Mouse (Mus musculus): Measurements from ENCODE around the gene Gadl1. TPM values are rescaled to one million over a fixed set of nuclear protein-coding genes. Genes with fewer than 3 reads are reported as not detected.

Gadl1 gene
- polyA plus RNA-seq, 1 experiment = not detected

DNA sequence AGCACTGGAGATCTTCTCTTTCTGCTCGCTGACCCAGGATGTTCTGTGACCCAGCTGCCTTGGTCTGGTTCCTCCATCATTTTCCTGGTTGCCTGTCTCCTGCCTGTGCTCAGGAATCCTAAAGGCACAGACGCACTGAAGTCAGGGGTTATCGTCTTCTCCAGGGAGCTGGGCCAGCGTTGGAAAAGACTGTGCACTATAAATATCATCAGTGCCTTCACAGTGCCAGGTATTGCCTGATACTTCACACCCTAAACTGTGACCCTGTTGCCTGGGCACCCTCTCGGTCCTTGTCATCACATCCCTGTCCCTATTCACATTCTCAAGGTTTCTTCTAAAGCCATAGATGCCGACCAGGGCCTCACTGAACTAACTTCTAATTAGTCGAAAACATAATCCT lies 210.7 kb downstream of the Gadl1 start:
- Histone ChIP-seq H3K27ac (ENCODE audit: insufficient read depth, low read length) (no peak overlapping the region), H3K4me3 (ENCODE audit: low read depth, low read length) (no peak overlapping the region), H3K4me1 (ENCODE audit: control insufficient read depth, insufficient read depth, low read length) (no peaks in the 10 kb centered on the region), H3K9ac (ENCODE audit: low read depth, poor library complexity, severe bottlenecking) (no peak overlapping the region), H3K9me3 (replicated peaks; ENCODE audit: control insufficient read depth, insufficient read depth, low read length, poor library complexity, severe bottlenecking) (no peaks in the 10 kb centered on the region), H3K36me3 (ENCODE audit: control insufficient read depth, insufficient read depth, low read length, poor library complexity, severe bottlenecking) (no peaks in the 10 kb centered on the region), H3K27me3 (ENCODE audit: control insufficient read depth, insufficient read depth, low read length, poor library complexity, severe bottlenecking) (no peaks in the 10 kb centered on the region)
- TF ChIP-seq EP300 (IDR thresholded peaks at IDR 0.05; ENCODE audit: insufficient read depth, low read depth, low read length) (no peak), POLR2A (IDR thresholded peaks at IDR 0.05; ENCODE audit: insufficient read depth, low read length) (no peak), CTCF (IDR thresholded peaks at IDR 0.05; ENCODE audit: low read depth, low read length) (no peak)

DNA sequence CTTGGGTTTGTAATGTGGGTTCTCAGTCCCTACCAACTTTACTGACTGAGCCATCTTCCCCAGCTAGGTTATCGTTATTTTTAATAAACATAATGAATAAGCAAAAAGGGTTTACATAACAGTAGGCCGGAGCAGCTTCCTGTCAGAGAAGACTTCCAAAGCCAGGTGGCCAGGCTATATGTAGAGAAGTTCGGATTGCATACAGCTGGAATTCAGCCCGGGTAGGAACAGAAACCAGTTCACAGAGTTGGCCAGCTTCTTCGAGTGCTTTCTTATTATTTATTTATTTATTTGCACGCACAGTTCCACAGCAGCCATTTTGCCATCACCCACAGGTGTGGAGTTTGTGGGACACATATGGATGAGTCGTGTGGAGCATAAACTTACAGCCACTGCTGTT lies 212.2 kb downstream of the Gadl1 start:
- H3K9ac ChIP-seq (ENCODE audit: low read depth, poor library complexity, severe bottlenecking) = no peak overlapping the region

DNA sequence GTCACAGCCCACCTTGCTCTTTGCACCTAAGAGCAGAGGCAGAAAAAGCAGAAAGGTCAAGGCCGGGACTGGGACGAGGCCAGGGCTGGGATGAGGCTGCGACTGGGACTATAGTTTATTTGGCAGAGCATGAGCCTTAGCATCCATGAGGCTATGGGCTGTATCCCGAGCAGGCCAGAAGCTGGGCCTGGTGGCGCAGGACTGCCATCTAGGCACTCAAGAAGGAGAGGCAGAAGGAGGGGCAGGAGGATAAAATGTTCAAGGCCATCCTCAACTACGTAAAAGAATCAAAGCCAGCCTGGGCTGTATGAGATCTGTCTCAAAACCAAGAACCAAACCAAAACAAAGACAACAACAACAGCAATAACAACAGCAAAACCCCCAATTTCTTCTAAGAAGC lies 213.3 kb downstream of the Gadl1 start:
- no peaks in the 10 kb centered on the region for H3K27me3 ChIP-seq (ENCODE audit: control insufficient read depth, insufficient read depth, low read length, poor library complexity, severe bottlenecking)
- H3K9ac ChIP-seq (ENCODE audit: low read depth, poor library complexity, severe bottlenecking) = no peak overlapping the region
- H3K4me3 ChIP-seq (ENCODE audit: low read depth, low read length) = no peak overlapping the region
- H3K4me1 ChIP-seq (ENCODE audit: control insufficient read depth, insufficient read depth, low read length) = no peaks in the 10 kb centered on the region
- no peaks in the 10 kb centered on the region for H3K9me3 ChIP-seq (replicated peaks; ENCODE audit: control insufficient read depth, insufficient read depth, low read length, poor library complexity, severe bottlenecking)
- H3K36me3 ChIP-seq (ENCODE audit: control insufficient read depth, insufficient read depth, low read length, poor library complexity, severe bottlenecking) = no peaks in the 10 kb centered on the region
- TF ChIP-seq EP300 (IDR thresholded peaks at IDR 0.05; ENCODE audit: insufficient read depth, low read depth, low read length) = no peak
- no peak for TF ChIP-seq CTCF (IDR thresholded peaks at IDR 0.05; ENCODE audit: low read depth, low read length)
- TF ChIP-seq POLR2A (IDR thresholded peaks at IDR 0.05; ENCODE audit: insufficient read depth, low read length) = no peak
- H3K27ac ChIP-seq (ENCODE audit: insufficient read depth, low read length) = no peak overlapping the region

More for the DNA sequence above, 212.2 kb downstream of the Gadl1 start:
- no peaks in the 10 kb centered on the region for H3K36me3 ChIP-seq (ENCODE audit: control insufficient read depth, insufficient read depth, low read length, poor library complexity, severe bottlenecking)
- H3K4me1 ChIP-seq (ENCODE audit: control insufficient read depth, insufficient read depth, low read length) = no peaks in the 10 kb centered on the region
- H3K4me3 ChIP-seq (ENCODE audit: low read depth, low read length) = no peak overlapping the region
- no peak overlapping the region for H3K27ac ChIP-seq (ENCODE audit: insufficient read depth, low read length)
- H3K27me3 ChIP-seq (ENCODE audit: control insufficient read depth, insufficient read depth, low read length, poor library complexity, severe bottlenecking) = no peaks in the 10 kb centered on the region
- TF ChIP-seq POLR2A (IDR thresholded peaks at IDR 0.05; ENCODE audit: insufficient read depth, low read length) = no peak
- H3K9me3 ChIP-seq (replicated peaks; ENCODE audit: control insufficient read depth, insufficient read depth, low read length, poor library complexity, severe bottlenecking) = no peaks in the 10 kb centered on the region

DNA sequence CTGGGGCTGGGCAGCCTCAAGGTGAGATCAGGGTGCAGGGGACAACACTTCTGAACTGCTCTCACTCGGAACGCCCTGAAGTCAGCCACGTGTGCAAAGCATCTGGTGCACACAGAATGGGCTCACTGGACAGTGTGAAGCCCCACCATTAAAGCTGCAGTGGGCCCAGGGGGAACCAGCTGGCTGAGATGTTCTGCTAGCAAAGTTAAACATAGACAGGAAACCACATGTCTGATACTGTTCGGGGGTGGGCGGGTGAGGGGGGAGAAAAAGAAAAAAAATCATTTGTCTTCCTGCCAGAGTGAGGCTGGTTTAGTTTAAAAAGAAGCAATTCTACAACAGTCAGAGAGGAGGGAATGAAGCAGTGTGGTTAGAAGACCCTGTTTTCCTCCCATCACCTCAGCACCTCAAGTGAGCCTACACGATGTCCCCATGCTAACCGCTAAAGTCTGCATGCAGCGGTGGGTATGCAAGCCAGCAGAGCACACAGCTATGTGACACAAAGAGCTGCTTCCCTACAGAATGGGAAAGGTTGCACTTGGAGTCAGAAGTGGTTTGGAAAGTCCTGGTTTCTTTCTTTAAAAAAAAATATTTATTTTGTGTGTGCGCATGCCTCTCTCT lies 213.8 kb downstream of the Gadl1 start:
- H3K27ac ChIP-seq (ENCODE audit: insufficient read depth, low read length) = no peak overlapping the region
- no peaks in the 10 kb centered on the region for H3K27me3 ChIP-seq (ENCODE audit: control insufficient read depth, insufficient read depth, low read length, poor library complexity, severe bottlenecking)
- H3K4me1 ChIP-seq (ENCODE audit: control insufficient read depth, insufficient read depth, low read length) = no peaks in the 10 kb centered on the region
- no peak overlapping the region for H3K9ac ChIP-seq (ENCODE audit: low read depth, poor library complexity, severe bottlenecking)
- H3K9me3 ChIP-seq (replicated peaks; ENCODE audit: control insufficient read depth, insufficient read depth, low read length, poor library complexity, severe bottlenecking) = no peaks in the 10 kb centered on the region
- no peak for TF ChIP-seq EP300 (IDR thresholded peaks at IDR 0.05; ENCODE audit: insufficient read depth, low read depth, low read length)
- TF ChIP-seq POLR2A (IDR thresholded peaks at IDR 0.05; ENCODE audit: insufficient read depth, low read length) = no peak
- TF ChIP-seq CTCF (IDR thresholded peaks at IDR 0.05; ENCODE audit: low read depth, low read length) = no peak
- H3K4me3 ChIP-seq (ENCODE audit: low read depth, low read length) = no peak overlapping the region
- H3K36me3 ChIP-seq (ENCODE audit: control insufficient read depth, insufficient read depth, low read length, poor library complexity, severe bottlenecking) = no peaks in the 10 kb centered on the region
